Mouse (Mus musculus): ENCODE results near the gene Gm21188.
"Not testable (repeated sequence)": the region's sequence is repeated elsewhere in the genome, so short reads cannot be mapped to it uniquely, and the experiment has no call there.

- TF ChIP-seq CTCF (conservative IDR thresholded peaks at IDR 0.05; ENCODE audit: low read length); POU5F1 (IDR thresholded peaks at IDR 0.05; ENCODE audit: borderline replicate concordance, low read length): not testable (repeated sequence)
Observed at GRCm38 (mm10) chr13:120048608-120049007, 3.4 kb downstream of the Gm21188 start.

Data from E14TG2a.4 (cell line).